Mouse (Mus musculus) layer of hippocampus, adult 9-11 months (tissue): Measurements from ENCODE around the gene Siglece.
"Not testable (repeated sequence)": the region's sequence is repeated elsewhere in the genome, so short reads cannot be mapped to it uniquely, and the experiment has no call there.

Source experiments
- DNase-seq: peaks from one replicate; pipeline ENCODE4 v3.0.0; 2022

Gene Siglece

DNA sequence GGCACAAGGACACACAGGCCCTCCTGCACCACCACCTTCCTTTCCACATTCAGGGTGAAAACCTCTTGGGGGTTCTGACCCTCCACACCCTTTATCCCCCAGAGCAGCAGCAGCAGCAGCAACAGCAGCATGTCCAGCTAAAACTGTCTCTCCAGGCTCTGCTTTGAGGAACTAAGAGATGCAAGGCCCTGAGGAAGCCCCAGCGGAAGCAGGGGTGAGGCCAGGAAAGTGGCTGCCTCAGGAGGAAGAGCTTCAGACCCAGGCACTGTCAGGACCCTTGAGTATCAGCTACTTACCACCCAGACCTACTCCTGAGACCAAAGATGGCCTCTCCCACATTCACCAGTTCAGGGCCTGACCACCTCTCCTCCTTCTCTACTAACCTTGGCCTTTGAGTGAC, at the start of gene Siglece:
TSS of gene Siglece (minus strand) at position 160 of the 400 bp plus-strand sequence.
- no peak for DNase-seq

DNA sequence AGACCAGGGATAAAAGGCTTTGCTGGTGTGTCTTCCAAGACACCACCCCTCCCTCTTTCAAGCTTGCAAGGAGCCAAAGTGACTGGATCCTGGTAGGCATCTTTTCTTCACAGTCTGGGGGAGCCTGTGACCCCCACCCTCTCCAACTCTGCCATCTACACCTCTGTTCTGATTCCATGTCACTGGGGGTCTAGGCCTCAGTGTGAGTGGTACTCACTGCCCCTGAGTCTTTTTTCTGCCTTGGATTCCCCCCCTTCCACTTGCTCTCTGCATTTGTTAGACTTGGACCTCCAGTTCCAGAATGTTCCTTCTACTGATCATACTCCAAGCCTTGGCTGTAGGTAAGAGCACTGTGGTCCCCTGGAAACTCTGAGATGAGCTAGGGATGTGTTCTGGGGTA, 30.2 kb upstream of the Siglece start, which contains the start of gene Klk14:
TSS of gene Klk14 (plus strand) at position 301 of the 400 bp plus-strand sequence.
- no peak for DNase-seq

DNA sequence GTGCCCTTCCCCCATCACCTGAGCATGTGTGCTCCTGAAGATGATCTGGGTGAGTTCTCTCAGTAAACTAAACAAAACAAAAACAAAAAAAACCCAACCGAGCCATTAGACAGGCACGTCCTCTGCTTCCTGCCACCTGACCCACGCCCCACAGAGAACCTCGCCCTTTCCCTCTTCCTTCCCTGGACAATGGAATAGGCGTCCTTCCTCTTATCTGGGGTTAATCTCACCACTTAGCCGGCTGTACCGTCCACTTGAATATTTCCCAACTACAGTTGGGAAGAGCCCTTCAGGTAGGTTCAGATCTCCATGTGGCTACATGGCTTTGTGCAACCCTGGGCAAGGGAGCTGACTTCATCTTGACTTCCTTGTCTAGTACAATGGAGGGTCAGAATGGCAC, 25.1 kb upstream of the Siglece start:
- DNase-seq = no peak

DNA sequence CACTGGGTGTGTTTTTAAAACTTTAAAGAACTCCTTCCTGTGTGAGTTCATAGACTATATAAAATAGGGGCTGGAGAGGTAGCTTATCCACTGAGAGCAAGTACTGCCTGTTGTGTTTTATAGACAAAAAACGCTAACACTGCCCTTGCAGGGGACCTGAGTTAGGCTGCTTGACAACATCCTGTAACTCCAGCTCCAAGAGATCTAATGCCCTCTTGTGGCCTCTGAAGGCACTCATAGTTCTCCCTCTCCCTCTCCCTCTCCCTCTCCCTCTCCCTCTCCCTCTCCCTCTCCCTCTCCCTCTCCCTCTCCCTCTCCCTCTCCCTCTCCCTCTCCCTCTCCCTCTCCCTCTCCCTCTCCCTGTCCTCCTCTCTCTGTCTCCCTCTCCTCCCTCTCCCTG, 22.6 kb upstream of the Siglece start:
- not testable (repeated sequence) for DNase-seq

DNA sequence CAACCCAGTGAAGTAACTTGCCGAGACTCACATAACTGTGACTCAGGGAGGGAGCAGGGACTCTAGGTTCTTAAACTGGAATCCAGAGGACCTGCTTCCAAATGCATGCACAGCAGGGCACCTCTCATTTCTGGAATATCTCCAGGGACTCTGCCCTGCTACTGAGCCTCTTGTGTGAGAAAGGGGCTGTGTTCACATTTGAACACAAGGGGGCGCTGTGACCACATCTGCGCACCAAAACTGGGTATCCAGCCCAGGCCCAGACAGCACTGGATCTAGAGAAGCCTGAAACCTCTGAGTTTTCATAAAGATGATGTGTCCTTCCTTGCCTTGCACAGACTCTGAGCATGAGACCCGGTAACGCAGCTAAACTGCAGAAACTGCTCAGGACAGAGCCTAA, 21.0 kb upstream of the Siglece start:
- peak; percentile 61 for DNase-seq

DNA sequence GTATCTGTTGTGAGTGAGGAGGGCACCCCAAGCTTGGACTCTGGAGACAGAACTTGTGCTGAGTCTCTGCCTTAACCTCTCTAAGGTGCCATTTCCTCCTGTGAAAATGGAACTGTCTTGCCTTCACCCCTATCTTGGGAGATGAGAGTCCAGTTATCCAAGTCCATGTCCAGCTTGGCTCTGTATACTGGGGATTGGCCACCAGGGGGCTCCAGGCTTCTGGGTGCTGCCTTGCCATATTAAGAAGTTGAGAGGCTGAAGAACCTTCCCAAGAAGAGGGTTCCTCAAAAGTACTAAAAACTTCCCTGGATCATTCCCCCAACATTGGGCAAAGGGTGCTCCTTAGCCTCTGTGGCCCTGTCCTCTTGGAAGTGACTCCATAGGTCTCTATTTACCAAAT, 18.6 kb upstream of the Siglece start:
- no peak for DNase-seq

DNA sequence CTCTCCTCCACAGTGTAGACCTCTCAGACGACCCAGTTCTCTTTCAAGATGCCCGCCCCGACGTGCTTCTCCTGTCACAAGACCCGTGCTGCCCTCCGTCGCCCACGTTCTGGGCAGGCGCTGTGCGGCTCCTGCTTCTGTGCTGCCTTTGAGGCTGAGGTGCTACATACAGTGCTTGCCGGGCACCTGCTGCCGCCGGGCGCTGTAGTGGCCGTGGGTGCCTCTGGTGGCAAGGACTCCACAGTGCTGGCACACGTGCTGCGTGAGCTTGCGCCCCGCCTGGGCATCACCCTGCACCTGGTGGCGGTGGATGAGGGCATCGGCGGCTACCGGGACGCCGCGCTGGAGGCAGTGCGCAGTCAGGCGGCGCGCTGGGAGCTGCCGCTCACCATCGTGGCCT, 15.1 kb upstream of the Siglece start:
- no peak for DNase-seq

DNA sequence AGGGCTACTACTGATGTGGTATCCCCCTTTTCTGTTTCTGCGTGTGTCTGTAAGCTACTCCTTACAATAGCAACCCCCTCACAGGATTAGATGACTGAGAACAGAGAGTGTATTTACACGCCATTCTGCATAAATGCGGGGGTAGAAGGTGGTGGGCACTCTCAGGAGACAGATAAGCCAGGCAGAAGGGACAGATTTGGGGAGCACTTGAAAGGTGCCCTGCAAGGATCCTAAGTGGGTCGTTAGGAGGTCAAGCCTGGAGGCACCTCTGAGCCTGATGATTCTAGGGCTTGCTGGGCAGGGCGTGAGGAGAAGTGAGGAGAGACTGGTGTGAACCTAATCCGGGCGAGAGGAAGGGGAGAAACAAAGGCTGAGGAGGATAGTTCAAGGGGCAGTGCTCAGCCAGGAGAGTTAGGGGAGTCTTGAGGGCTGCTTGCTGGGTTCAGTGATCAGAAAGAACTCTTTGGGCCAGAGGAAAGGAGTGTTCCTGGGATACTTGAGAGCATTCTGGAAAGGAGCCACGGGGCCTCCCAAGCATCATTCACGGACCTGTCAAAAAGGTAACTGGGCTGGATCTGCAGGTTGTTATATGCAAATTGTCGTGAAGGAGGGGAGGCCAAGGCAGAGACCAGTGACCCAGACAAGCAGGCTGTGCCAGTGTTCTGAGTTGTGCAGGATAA, 12.8 kb upstream of the Siglece start:
- DNase-seq = no peak

DNA sequence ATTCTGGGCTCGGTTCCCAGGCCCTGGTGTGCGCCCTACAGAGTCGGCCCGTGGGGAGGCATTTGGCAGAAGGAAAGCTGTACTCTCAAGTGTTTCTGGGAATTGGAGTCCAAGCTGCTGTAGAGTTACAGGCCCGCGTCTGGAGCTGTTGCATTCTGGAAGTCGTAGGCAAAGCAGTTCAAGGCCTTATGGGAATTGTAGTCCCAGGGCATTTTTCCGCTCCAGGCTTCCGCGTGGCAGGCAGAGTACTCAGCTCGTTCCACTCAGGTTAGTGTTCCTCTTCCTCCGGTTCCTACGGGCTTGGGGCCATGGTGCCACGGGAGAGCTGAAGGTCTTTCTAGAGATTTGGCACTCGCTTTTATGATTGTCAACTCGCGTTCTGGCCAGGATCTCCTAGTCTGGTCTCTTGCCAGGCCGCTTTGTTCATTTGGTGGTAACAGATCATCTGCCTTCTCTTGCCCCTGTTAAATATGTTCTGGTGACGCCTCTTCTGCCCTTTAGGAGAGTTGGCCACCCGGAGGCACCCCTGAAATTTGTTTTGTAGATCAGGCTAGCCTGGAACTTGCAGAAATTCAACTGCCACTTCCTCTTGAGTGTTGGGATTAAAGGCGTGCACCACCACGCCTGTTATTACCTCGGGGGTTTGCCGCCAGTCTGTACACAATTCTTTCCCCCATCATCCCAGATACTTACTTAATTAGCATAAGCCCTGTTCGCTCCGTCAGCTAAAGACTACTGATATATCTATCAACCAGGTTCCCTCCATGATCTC, 12.0 kb upstream of the Siglece start, which contains the start of gene Ctu1:
TSS of gene Ctu1 (plus strand) at position 208 of the 772 bp plus-strand sequence.
- peak; percentile 98 for DNase-seq

DNA sequence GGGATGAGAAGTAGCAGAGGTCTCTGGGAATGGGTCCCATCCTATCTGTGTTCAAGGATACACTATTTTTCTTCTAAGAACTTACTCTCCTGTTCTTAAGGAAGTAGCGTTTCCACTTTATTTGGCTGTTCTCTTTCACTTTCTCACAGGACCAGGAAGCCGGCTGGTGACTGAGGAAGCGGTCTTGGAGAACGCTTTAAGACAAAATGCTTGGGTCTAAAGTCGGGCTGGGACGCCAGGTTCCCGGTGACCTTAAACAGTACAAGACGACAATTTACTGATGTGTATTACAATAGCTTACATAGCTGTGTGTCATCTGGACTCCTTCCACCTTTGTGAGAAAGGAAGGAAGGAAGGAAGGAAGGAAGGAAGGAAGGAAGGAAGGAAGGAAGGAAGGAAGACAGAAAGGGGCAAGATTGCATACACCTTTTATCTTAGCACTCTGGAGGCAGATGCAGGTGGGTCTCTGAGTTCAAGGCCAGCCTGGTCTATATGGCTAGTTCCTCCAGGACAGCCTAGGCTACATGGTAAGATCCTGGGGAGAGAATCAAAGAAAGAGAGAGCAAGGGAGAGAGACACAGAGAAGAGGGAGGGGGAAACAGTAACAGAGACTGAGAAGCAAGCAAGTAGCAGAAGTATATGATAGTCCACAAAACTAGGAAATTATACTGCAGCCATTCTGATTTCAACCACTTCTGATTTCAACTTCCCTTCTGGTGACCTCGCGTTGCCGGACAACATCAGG, 11.3 kb upstream of the Siglece start:
- DNase-seq = no peak

DNA sequence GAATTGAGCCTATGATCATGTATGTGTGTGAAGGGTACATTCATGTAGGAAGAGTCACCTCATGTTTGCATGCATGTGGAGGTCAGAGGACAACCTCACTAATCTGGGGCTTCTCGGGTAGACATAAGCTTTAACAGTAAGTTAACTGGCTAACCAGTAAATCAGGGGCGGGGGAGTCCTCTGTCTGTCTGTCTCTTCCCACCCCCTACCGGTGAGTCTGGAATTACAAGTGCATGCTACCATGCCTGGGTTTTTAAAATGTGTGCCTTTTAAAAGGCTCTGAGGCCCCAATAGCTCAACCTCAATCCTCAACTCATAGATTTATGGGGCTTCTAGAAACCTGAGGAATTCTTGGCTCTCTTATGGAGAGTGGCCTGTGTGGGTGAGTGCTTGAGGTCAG, 8.6 kb upstream of the Siglece start:
- DNase-seq = no peak

DNA sequence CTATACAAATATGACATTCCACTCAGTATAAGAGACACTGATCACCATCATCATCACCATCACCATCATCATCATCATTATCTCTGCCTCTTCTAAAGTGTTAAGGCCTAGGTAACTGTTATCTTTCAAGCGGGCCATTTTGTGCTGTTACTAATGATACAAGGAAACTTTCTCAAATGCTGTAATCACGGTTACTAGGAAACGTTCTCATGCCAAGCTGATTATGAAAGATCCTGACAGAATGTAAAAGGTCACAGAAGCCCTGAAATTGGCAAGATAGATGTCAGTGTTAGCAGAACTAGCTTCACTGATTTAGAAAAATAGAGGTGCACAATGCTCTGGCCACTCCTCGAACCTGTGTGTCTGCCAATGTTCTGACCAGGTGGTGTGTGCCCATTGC, 7.3 kb upstream of the Siglece start:
- not testable (repeated sequence) for DNase-seq

DNA sequence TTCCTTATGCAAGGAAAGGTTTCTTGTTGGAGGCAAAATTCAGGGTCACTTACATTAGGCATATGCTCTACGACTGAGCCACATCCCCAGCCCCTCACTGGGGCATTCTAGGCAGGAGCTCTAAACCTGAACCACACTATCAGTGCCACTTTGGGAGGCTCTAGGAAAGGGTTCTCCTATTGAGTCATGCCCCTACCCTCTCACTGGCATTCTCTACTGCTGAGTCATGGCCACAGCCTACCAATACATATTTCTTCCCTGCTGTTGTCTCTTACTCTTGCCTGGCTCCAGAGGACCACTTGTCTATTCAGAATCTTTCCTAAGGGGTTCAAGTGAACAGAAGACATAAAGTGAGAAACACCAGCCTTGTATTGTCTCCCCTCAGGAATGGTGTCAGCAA, 2.8 kb upstream of the Siglece start:
- no peak for DNase-seq

DNA sequence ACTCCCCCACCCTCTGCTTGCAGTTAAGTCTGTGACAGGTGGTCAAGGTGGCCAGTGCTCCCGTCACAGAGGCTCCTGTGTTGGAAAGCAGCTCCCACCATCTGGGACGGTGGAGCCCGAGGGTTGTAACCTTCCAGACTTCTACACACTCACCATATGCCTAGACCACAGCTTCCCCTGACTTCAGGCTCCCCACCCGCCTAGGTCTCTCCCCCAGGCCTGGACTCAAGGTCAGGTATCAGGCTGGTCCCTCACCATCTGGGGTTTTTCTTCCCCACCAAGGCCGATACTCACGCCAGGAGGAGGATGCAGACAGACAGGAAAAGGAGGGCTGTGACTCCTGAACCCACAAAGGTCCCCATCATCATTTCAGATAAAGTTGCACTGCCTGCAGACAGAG, 3.7 kb downstream of the Siglece start:
- DNase-seq = no peak

DNA sequence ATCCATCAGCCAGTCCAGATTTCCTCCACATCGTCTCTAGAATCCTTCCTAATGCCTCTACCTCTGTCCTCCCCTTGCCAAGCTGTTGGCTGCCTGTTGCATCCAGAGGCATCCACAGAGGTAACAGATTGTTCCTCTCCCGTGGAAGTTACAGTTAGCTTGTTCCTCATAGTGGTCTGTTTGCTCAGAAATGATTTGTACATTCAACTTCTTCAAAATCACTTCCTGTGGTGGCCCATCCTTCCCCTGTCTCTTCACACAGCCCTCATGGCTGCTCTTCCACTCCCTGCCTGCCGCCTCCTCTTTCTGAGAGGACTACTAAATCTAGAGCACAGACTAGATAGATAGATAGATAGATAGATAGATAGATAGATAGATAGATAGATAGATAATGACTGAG, 5.4 kb downstream of the Siglece start:
- no peak for DNase-seq

DNA sequence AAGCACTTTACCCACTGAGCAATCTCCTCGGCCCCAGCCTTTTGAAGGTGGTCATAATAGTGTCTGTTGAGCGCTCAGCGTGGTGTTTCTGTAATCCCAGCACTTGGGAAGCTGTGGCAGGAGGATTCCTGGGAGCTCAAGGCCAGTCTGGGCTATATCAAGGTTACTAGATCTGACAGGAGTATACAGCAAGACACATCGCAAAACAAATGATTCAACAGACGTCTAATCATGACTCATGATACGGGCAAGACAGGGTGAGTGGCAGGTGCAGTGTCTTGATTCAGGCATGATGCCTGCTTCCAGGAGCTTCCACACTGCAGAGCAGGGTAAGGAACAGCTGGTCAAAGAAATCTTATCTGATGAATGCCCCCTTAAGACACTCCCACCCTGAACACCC, 7.3 kb downstream of the Siglece start:
- DNase-seq = no peak

DNA sequence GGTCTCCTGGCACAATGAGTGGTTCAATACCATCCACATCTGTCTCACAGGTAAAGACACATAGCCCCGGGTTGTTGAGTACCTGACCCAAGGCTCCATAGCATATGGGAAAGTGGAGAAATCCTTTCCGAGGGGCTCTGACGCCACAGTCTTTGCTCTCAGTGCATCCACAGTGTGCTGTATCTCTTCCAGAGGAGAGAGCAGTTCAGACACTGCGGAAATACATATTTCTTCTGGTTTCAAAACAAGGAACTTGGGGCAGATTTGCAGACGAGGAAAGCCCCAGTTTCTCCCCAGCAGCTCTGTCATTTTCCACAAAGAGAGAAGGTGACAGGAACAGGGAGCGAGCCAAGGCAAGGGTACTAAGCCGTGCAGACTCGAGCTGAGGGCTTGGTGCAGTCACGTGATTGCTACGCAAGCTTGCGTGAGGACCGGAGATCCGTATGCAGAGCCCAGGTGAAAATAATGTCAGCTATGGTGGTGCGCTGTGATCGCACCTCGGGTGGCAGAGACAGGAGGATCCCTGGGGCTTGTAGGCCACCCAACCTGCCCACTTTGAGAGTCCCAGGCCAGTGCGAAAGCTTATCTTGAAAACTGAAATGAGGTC, 16.8 kb downstream of the Siglece start:
- no peak for DNase-seq

DNA sequence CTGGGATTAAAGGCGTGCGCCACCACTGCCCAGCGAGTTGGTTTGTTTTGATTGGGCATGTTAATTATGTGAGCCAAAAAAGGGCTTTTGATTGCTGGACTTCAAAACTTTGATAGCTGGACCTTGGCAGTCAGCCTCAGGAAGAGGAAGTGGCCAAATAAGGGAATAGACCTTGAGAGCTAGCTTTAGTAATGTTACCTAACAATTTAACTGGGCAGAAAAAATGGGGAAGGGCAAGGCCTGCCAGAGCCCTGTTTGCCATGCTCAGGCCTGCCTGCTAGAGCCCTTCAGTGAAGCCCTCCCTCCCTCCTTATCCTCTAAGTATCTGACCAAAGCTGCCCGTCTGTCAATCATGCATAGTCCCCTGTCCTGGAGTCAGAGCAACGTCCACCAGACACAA, 17.4 kb downstream of the Siglece start:
- DNase-seq = no peak

DNA sequence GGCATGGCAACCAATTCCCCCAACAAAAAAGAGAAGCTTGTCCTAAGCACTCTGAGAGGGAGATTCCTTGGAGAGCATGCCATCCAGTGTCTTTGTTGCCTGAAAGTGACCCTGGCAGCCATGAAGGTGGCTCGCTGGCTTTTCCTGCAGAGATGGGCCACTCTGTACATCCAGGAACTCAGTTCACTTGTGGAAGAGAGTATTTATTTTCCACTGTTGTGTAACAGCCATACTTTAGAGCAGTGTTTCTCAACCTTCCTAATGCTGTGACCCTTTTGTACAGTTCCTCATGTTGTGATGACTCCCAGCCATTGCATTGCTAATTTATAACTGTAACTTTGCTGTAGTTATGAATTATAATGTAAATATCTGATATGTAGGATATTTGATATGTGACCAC, 22.8 kb downstream of the Siglece start:
- no peak for DNase-seq

DNA sequence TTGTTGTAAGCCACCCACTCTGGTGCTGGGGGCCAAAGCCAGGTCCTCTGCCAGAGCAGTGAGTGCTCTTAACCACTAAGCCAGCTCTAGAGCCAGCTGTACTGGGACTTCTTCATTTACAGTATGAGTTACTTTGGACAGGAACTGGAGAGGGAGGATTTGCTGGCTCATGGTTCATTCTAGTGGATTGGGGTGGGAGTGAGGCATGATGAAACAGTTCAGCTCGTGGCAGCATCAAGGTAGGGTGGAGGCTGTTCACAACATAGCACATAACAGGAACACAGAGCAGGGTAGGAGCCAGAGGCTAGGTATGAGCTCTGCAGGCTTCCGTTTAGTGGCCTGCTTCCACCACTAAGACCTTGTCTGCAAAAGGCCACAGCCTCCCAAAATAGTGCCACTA, 23.8 kb downstream of the Siglece start:
- DNase-seq = no peak

DNA sequence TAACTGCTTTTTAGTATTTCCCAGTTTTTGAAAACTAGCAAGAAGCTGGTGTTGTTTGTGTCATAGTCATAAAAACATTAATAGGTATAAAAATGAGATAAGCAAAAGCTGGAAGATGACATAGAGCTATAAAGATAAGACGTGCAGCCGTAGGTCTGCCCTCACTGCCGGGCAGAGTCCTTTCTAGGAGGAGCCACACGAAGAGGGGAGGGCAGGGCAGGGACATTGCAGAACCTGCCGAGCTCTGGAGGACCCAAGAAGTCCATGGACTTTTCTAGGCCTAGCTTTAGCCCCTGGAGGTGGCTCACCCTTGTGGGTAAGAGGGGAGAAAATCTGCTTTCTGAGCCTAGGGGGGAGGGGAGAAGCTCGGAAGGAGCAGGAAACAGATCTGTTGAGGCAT, 25.5 kb downstream of the Siglece start, which contains the start of gene Ceacam18:
TSS of gene Ceacam18 (plus strand) at position 208 of the 400 bp plus-strand sequence.
- no peak for DNase-seq

DNA sequence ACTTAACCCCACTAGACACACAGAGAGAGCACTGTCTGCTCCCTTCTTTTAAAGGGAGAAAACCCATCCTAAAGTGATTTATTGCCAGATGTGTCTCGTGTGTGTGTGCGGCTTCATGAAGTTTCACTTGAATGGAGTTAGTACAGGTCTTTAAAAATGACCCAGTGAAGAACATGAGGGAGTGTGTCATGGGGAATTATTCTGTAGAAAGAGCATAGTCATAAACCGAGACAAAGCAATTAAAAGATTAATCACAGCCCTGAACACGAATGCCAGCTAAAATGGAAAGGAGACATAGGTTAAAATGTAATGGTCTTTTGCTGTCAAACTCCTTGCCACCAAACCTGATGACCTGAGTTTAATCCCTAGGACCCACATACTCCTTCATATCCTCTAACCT, 26.0 kb downstream of the Siglece start:
- no peak for DNase-seq

DNA sequence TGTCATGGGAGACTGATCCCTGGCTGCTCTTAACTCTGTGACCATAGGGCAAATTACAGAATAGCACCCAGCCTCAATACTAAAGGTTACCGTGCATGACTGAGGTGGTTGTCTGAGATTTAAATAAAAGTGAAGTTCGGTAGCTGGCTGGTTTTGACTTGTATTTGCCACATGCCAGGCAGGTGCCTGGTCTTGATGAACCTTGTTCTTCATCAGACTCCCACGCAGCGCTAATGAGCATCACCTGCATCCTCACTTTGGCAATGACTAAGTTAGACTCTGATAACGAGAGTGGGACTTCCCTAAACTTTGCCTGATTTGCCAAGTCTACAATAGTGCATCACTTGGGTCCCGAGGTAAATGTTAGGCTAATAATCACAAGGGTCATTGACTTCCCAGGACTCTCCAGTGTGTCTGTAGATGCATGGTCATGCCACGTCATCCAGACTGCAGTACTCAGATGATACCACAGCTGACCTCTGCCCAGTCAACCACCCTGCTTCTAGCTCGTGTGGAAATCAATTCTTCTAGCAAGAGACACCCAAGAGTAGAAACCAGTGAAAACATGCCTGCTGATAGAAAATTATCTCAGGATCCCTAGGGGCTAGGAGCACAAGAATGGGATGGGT, 34.1 kb downstream of the Siglece start:
- no peak for DNase-seq
